Mouse (Mus musculus): ENCODE measurements around the gene Slc25a47. TPM values are rescaled to one million over a fixed set of nuclear protein-coding genes. Genes with fewer than 3 reads are reported as not detected.
"Not testable (repeated sequence)": the region's sequence is repeated elsewhere in the genome, so short reads cannot be mapped to it uniquely, and the experiment has no call there.

The Slc25a47 gene
- polyA plus RNA-seq, 3 experiments from 2014 or later: 0.83 to 1.0 (median 0.99) TPM

DNA sequence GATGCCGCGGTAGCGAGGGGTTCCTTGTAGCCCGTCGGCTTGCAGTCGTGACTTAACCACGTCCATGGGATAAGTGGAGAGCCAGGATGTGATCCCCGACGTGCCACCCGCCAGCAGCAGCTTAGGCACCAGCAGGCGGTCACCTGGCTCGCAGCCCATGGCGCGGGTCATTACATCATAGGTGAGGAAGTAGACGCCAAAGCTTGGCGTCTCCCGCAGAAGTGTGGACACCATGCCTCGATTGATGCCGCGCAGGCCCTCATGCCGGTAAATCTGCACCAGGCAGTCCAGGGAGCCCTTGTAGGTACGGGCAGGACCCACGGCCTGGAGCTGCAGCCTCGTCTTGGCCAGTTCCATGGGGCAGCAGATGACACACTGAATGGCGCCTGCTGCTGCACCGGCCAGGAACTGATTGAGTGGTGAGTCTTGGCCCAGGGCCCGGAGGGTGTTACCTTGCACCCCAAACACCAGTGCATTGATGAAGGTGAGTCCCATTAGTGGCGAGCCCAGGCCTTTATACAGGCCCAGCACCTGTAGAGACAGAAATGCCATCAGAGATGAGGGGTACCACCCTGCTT, 8.8 kb upstream of the Slc25a47 start:
- no peak for ATAC-seq

DNA sequence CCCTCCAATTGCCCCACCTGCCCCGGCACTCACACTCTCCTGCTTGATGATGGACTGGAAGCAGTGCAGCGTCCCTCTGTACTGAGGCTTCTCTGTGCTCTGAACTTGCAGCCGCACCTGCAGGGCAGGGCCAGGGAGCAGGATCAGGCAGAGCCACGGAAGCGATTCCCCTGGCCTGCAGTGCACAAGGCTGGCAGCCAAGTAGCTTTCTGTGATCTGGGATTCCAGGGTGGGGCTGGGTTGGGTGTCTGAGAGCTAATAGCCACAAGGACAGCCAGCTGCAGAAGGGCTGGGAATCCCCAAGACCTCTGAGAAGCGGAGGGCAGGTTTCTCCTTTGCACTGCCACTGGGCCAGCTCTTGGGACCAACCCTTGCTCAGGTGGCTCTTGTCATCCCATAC, 8.2 kb upstream of the Slc25a47 start:
- no peak for ATAC-seq

GRCm38 (mm10) chr12:108829636-108830035, 6.2 kb upstream of the Slc25a47 start:
- no peak for ATAC-seq

DNA sequence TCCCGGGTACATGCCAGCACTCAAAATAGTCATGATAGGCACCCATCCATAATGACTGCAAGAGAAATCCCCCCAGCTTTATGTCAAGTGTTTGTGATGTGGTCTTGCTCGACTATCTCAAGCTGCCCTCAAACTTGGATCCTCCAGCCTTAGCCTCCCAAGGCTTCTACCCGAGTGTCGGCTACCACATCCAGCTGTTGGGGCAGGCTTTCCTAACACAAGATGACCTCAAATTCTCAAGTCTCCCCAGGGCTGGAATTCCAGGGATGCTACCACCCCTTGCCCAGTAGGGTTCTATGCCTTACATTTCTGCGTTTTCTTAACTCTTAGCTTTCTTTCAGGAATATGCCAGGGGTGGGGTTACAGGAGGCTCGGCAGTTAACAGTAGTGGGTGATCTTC, 5.5 kb upstream of the Slc25a47 start:
- ATAC-seq: no peak

DNA sequence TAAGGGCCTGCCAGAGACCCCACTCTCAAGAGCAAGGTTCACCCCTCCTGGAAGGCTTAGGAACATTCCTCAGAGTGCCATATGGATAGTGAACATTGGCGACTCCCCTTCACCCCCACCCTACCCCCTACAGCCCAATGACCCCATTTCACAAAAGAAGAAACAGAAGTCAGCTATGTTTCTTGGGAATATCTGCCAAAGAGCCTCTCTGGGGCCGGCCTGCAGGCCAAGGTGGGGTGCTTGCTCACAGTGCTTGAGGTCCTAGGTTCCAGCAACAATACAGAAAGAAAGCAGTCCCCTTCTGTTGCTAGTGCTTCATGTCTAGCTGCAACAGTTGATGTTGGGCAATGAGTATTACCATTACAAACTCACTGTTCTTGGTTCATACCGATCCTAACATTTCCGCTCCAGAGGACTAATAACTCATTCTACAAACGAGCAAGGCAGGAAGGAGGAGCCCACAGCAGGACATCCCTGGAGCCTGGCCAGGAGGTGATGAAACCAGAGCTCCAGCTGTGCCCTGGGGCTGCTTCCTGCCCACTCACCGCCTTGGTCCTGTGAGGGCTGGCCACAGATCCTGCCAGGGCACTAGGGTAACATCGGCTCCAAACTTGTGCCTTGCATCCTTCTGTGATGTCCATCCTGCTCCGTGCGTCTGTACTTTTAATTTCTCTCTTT, 3.7 kb upstream of the Slc25a47 start:
- ATAC-seq: no peak

- ATAC-seq: no peak
These were observed 3.0 kb upstream of the Slc25a47 start for GRCm38 (mm10) chr12:108832851-108833250.

- no peak for ATAC-seq
These were observed 2.4 kb upstream of the Slc25a47 start for GRCm38 (mm10) chr12:108833408-108833807.

- no peak for ATAC-seq
These were observed 1.5 kb upstream of the Slc25a47 start for GRCm38 (mm10) chr12:108834337-108834736.

- no peak for ATAC-seq
These were observed 1.1 kb upstream of the Slc25a47 start for GRCm38 (mm10) chr12:108834786-108835185.

- ATAC-seq: peak; percentile 57
These were observed 522 bp upstream of the Slc25a47 start for GRCm38 (mm10) chr12:108835208-108835839.

GRCm38 (mm10) chr12:108836722-108837121, 876 bp downstream of the Slc25a47 start:
- ATAC-seq: no peak

DNA sequence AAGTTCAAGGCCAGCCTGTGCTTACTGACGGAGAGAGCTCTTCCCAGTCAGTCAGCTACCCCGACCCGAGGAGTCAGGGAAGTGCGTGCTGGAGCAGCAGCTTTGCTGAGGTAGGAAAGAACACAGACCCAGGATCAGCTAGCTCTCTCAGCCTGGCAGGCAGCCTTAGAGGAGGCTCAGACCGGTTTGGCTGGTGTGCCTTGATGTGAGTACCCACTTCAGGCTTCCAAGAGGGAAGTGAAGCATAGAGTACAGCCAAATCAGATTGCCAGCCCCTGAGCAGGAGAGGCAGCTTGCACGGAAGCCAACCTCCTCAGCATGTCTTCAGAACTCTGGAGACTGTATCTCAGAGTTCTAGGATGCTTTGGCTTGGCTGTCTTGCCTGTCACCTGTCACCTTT, 5.3 kb downstream of the Slc25a47 start:
- no peak for ATAC-seq

- ATAC-seq: no peak
These were observed 6.8 kb downstream of the Slc25a47 start for GRCm38 (mm10) chr12:108842663-108843062.

GRCm38 (mm10) chr12:108848033-108848432, 12.2 kb downstream of the Slc25a47 start:
- ATAC-seq: not testable (repeated sequence)

DNA sequence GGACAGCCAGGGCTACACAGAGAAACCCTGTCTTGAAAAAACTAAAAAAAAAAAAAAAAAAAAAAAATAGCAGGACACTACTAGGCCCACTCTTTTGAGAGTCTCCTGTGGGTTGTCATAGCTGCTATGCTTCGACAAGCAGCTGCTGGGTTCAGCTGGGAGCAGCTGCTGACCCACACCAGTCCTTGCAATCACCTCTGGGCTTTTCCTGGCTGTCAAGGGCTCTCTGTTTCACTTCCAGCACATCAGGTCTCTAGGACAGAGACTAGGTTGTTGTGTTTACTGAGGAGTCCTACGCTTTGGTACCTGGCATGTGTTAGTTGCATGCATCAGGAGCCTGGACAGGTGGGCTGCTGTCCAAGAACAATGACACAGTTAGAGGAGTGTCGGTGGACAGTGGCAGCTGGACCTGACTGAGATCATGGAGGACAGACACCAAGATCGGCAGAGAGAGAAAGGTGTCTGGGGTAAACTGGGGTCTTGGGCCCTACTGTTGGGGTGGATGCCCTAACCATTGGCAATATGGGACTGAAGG, 13.7 kb downstream of the Slc25a47 start:
- no peak for ATAC-seq

DNA sequence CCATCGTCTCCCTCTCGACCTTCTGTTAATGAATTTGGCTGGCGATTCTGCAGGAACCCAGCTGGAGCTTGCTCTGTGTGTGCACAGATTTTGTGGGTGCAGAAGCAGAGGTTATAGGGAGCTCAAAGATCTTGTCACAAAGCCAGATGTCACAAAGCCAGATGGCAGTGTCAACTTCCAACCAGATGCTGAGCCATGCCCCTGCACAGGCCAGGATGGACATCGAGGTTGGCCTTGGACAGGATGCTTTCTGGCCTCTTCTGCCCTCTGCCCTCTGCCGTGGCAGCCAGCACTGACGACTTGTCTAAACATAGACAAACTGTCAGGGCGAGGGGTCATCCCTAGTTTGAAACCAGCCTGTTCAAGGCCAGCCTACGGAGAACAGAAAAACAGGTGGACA, 14.3 kb downstream of the Slc25a47 start:
- no peak for ATAC-seq

DNA sequence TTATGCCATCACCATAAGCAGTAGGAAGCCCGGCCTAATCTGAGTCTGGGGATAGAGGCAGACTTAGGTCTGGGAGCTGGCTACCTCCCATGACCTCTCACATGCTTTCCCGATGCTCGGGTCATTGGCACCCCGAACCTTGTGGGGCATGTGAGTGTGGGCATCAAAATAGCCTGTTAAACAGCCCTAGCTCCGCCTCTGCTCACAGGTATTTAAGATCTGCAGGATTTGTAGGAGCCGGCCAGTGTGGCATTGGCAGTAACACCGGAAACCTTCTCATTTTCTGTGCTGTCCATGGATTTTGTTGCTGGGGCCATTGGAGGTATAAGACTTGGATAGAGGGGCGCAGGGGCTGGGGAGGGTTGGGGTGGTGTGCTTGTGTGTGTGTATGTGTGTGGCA, 15.0 kb downstream of the Slc25a47 start:
- ATAC-seq: no peak

DNA sequence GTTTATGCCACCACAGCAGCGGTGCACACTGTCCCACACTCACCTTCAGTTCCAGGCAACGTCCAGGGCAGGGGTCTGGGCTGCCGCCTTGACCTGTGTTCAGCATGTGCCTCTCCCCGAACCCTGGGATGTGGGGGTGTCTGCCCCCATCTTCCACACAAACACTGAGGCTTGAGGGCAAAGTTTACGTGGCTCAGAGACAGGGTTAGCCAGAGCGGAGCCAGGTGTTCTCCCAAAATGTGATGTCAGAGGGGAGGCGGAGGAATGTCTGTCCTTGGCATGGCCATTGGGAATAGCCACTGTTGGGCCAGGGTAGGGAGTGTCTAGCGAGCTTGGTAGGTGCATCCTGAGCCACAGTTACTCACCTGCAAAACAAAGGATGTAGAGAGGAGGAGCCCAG, 17.0 kb downstream of the Slc25a47 start:
- ATAC-seq: no peak

DNA sequence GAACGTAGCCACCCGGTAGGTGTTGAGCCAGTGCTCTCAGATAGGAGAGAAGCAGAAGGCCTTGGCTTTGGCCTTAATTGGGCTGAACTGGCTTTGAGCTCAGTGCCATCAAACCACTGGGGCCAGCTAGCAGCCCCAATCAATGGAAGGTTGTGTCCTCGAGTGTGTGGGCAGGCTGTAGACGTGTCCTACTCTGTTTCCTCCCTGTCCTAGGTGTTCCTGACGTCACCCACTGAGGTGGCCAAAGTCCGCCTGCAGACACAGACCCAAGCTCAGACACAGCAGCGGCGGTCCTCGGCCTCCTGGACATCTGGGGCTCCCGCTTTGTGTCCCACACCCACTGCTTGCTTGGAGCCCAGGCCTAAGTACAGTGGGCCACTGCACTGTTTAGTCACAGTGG, 19.2 kb downstream of the Slc25a47 start:
- no peak for ATAC-seq

DNA sequence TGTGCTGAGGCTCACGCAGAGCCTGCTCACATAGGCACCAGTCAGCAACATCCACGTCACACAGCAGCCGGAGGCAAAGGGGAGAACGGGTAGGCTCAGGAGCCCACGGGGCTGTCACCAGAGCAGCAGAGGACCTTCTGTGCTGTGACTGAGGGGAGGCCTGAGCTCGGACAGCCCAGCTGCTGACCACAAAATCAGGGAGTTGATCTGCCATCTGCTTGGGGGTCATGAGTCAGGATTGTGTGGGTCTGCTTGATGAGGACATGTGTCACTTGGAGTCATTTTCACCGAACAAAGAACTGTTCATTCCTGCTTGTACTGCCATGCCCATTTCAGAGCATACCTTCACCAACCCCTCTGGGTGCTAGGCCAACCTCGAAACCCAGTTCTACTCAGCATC, 20.3 kb downstream of the Slc25a47 start:
- ATAC-seq: no peak

GRCm38 (mm10) chr12:108857109-108857508, 21.3 kb downstream of the Slc25a47 start:
- no peak for ATAC-seq

DNA sequence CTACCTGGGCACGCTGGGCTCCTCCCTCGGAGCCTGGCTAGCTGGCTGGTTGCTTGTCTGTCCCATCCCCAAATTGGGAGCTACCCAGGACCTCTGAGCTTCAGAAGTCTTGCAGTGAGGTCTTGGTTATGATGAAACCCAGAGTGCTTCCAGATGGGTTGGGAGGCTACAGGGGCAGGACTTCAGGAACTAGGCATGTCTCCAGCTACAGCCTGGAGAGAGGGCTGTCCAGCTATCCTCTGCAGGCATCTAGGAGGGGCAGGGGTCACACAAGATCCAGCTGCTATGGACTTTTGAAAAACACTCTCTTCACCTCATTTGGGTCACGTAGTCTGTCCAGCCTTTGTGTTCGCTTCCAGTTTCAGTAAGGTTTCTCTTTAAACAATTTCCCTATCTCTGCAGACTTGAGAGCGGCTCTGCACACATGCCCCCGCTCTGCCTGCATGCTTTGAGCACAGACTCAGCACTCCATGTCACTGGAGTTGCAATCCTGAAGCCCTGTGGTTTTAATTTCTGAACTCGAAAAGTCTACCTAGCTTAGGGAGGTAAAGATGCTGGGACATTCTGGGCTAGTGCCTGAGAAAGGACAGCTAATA, 21.8 kb downstream of the Slc25a47 start:
- ATAC-seq: no peak

- no peak for ATAC-seq
These were observed 22.6 kb downstream of the Slc25a47 start for GRCm38 (mm10) chr12:108858486-108858885.

All from inflammation-experienced regulatory T-cells, adult 6 months (primary cell).